Mouse (Mus musculus): ENCODE data around the gene Ano1. TPM values are rescaled to one million over a fixed set of nuclear protein-coding genes. Genes with fewer than 3 reads are reported as not detected.

The Ano1 gene
- total and polyA plus RNA-seq, 2 experiments from 2014 or later: 5.8 to 8.3 TPM

GRCm38 (mm10) chr7:144724283-144724682 is 27.5 kb downstream of the Ano1 start:
- ATAC-seq: no peak

GRCm38 (mm10) chr7:144719956-144720355 is 31.8 kb downstream of the Ano1 start:
- 85% methylated on average over 4 of the region's 4 CpGs for WGBS
- no peak overlapping the region for H3K4me2 ChIP-seq (ENCODE audit: low read depth, low read length)
- H3K4me1 ChIP-seq (ENCODE audit: insufficient read depth, low read length): no peaks in the 10 kb centered on the region
- TF ChIP-seq CTCF (IDR thresholded peaks at IDR 0.05; ENCODE audit: low read depth): no peak
- no peak overlapping the region for H3K9ac ChIP-seq (replicated peaks; ENCODE audit: low read length)
- no peaks in the 10 kb centered on the region for H3K36me3 ChIP-seq (ENCODE audit: insufficient read depth, low read length)
- H3K9me3 ChIP-seq (ENCODE audit: low read length): no peaks in the 10 kb centered on the region
- H3K27ac ChIP-seq: no peak overlapping the region
- H3K27me3 ChIP-seq (ENCODE audit: insufficient read depth, low read length): no peaks in the 10 kb centered on the region
- no peak overlapping the region for H3K4me3 ChIP-seq (ENCODE audit: low read length)
- ATAC-seq (no peak), DNase-seq (ENCODE audit: low spot score) (no peak)

More at GRCm38 (mm10) chr7:144724283-144724682, 27.5 kb downstream of the Ano1 start:
- no peaks in the 10 kb centered on the region for H3K27me3 ChIP-seq (ENCODE audit: insufficient read depth, low read length)
- no peak overlapping the region for H3K4me3 ChIP-seq (ENCODE audit: low read length)
- TF ChIP-seq CTCF (IDR thresholded peaks at IDR 0.05; ENCODE audit: low read depth): no peak
- H3K4me2 ChIP-seq (ENCODE audit: low read depth, low read length): no peak overlapping the region
- no peak overlapping the region for H3K9ac ChIP-seq (replicated peaks; ENCODE audit: low read length)
- no peaks in the 10 kb centered on the region for H3K36me3 ChIP-seq (ENCODE audit: insufficient read depth, low read length)
- H3K27ac ChIP-seq: no peak overlapping the region
- DNase-seq (ENCODE audit: low spot score): no peak
- H3K9me3 ChIP-seq (ENCODE audit: low read length): no peaks in the 10 kb centered on the region
- WGBS: 68% methylated on average over 1 of the region's 1 CpGs
- no peaks in the 10 kb centered on the region for H3K4me1 ChIP-seq (ENCODE audit: insufficient read depth, low read length)

- H3K36me3 ChIP-seq (ENCODE audit: insufficient read depth, low read length): no peaks in the 10 kb centered on the region
- ATAC-seq (no peak), DNase-seq (ENCODE audit: low spot score) (no peak)
- H3K4me3 ChIP-seq (ENCODE audit: low read length): no peak overlapping the region
- H3K27ac ChIP-seq: no peak overlapping the region
- no peak for TF ChIP-seq CTCF (IDR thresholded peaks at IDR 0.05; ENCODE audit: low read depth)
- H3K4me2 ChIP-seq (ENCODE audit: low read depth, low read length): no peak overlapping the region
- WGBS: 60% methylated on average over 5 of the region's 5 CpGs
- no peaks in the 10 kb centered on the region for H3K4me1 ChIP-seq (ENCODE audit: insufficient read depth, low read length)
- no peaks in the 10 kb centered on the region for H3K9me3 ChIP-seq (ENCODE audit: low read length)
- no peak overlapping the region for H3K9ac ChIP-seq (replicated peaks; ENCODE audit: low read length)
- no peaks in the 10 kb centered on the region for H3K27me3 ChIP-seq (ENCODE audit: insufficient read depth, low read length)
These were observed 34.0 kb downstream of the Ano1 start for GRCm38 (mm10) chr7:144717736-144718135.

- no peak for TF ChIP-seq CTCF (IDR thresholded peaks at IDR 0.05; ENCODE audit: low read depth)
- Histone ChIP-seq H3K4me3 (ENCODE audit: low read length) (no peak overlapping the region), H3K4me1 (ENCODE audit: insufficient read depth, low read length) (no peaks in the 10 kb centered on the region), H3K36me3 (ENCODE audit: insufficient read depth, low read length) (no peaks in the 10 kb centered on the region), H3K9ac (replicated peaks; ENCODE audit: low read length) (no peak overlapping the region), H3K27me3 (ENCODE audit: insufficient read depth, low read length) (no peaks in the 10 kb centered on the region), H3K9me3 (ENCODE audit: low read length) (peaks cover 4% of the 10 kb centered on the region; the same call in 1 of the 2 replicates), H3K27ac (no peak overlapping the region), H3K4me2 (ENCODE audit: low read depth, low read length) (no peak overlapping the region)
- DNase-seq (ENCODE audit: low spot score) (no peak), ATAC-seq (no peak)
- WGBS: 85% methylated on average over 9 of the region's 9 CpGs
These were observed 53.9 kb downstream of the Ano1 start for GRCm38 (mm10) chr7:144697870-144698269.

DNA sequence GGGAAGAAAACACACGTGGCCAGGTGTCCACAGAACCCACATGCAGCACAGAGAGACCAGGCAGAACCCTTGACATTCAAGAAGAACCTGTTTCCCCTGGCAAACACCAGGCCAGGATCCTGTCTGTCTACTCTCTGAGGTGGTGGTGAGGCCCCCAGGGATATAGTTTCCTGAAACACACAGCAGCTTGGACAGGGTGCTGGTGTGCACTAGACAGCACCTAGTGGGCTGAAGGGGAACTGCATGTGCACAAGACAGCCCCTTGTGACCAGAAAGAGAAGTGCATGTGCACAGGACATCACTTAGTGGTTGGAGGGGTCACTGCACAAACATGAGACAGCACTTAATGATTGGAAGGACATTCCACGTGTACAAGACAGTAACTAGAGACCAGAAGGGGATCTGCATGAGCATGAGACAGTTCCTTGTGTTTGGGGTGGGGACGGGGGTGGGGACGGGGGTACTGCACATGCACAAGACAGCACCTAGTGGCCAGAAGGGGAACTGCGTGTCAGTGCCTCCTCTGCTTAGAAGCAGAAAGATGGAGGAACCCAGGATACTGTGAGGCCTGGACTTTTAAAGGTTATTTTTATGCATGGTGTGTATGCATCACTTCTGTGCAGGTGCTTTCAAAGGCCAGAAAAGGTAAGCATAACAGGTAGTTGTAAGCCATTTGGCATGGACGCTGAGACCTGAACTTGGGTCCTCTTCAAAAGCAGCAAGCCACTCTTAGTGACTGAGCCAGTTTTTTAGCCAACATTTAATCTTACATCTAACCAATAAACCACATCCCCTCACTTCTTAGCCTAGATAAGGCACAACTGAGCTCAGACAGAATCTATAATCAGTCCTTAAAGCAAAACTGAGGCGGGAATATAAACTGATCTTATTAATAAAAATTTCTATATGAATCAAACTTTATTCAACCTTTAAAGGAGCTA is 54.7 kb downstream of the Ano1 start:
- WGBS: 82% methylated on average over 7 of the region's 7 CpGs
- H3K4me3 ChIP-seq (ENCODE audit: low read length): no peak overlapping the region
- H3K36me3 ChIP-seq (ENCODE audit: insufficient read depth, low read length): no peaks in the 10 kb centered on the region
- DNase-seq (ENCODE audit: low spot score) (no peak), ATAC-seq (no peak)
- H3K4me1 ChIP-seq (ENCODE audit: insufficient read depth, low read length): no peaks in the 10 kb centered on the region
- H3K9me3 ChIP-seq (ENCODE audit: low read length): peaks cover 4% of the 10 kb centered on the region; the same call in 1 of the 2 replicates
- H3K27ac ChIP-seq: no peak overlapping the region
- no peak overlapping the region for H3K4me2 ChIP-seq (ENCODE audit: low read depth, low read length)
- no peaks in the 10 kb centered on the region for H3K27me3 ChIP-seq (ENCODE audit: insufficient read depth, low read length)
- no peak overlapping the region for H3K9ac ChIP-seq (replicated peaks; ENCODE audit: low read length)
- TF ChIP-seq CTCF (IDR thresholded peaks at IDR 0.05; ENCODE audit: low read depth): peak; percentile 72

DNA sequence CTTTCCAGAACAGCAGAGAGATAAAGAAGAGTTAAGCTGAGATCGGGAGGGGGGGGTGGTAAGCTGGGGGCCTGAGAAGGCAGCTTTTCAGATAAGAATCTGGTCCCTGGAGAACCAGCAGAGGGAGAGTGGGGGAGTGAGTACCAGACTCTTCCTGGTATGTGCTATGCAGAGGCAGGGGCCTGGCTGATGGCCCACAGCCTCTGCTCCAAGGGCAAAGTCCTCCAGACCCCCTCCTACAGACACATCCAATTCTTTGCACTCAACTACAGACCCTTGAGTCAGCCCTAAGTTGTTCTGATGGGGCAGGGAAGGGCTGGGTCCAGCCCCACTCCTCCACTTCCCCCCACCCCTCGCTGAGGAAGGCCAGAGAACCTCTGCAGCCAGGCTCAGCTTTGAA is 61.9 kb downstream of the Ano1 start:
- WGBS: 71% methylated on average over 2 of the region's 2 CpGs
- Histone ChIP-seq H3K4me1 (ENCODE audit: insufficient read depth, low read length) (no peaks in the 10 kb centered on the region), H3K27ac (no peak overlapping the region; the same call in 1 of the 2 replicates), H3K27me3 (ENCODE audit: insufficient read depth, low read length) (no peaks in the 10 kb centered on the region), H3K4me2 (ENCODE audit: low read depth, low read length) (no peak overlapping the region), H3K36me3 (ENCODE audit: insufficient read depth, low read length) (no peaks in the 10 kb centered on the region), H3K4me3 (ENCODE audit: low read length) (no peak overlapping the region), H3K9me3 (ENCODE audit: low read length) (no peaks in the 10 kb centered on the region), H3K9ac (replicated peaks; ENCODE audit: low read length) (no peak overlapping the region)
- DNase-seq (ENCODE audit: low spot score) (no peak), ATAC-seq (no peak)
- TF ChIP-seq CTCF (IDR thresholded peaks at IDR 0.05; ENCODE audit: low read depth): no peak

DNA sequence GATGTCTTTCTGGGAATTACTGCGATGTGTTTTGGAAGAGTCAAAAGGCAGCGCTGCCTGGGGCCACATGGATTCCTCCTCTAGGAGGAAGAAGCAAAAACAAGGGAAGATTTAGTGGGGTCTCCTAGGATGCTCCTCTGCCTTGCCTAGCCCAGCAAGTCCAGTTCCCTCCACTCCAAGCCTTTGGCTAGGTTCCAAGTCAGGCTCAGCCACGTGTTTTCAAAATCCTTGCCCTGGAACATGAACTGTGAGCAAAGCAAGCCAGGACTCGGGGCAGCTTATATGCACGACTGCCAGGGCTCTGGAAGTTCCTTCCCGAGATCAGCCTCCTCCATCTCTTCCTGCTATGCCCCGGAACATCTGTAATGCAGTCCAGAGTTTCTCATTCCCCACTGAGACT is 62.6 kb downstream of the Ano1 start:
- TF ChIP-seq CTCF (IDR thresholded peaks at IDR 0.05; ENCODE audit: low read depth): no peak
- WGBS: 45% methylated on average over 7 of the region's 7 CpGs
- peak; percentile 56 for DNase-seq (ENCODE audit: low spot score)

More for the DNA sequence above, 62.6 kb downstream of the Ano1 start:
- Histone ChIP-seq H3K36me3 (ENCODE audit: insufficient read depth, low read length) (no peaks in the 10 kb centered on the region), H3K4me2 (ENCODE audit: low read depth, low read length) (no peak overlapping the region), H3K4me1 (ENCODE audit: insufficient read depth, low read length) (no peaks in the 10 kb centered on the region), H3K27me3 (ENCODE audit: insufficient read depth, low read length) (no peaks in the 10 kb centered on the region), H3K27ac (no peak overlapping the region), H3K4me3 (ENCODE audit: low read length) (no peak overlapping the region), H3K9me3 (ENCODE audit: low read length) (no peaks in the 10 kb centered on the region), H3K9ac (replicated peaks; ENCODE audit: low read length) (no peak overlapping the region)
- ATAC-seq: no peak

Measured in hindbrain, postnatal 0 days (tissue).